Mouse (Mus musculus): ENCODE data around the gene Gm47841.
A peak's percentile ranks its signal among the peaks of the same experiment; 100 is the strongest.

Gm47841 gene

GRCm38 (mm10) chr15:101047194-101047555 lies at the start of gene Gm47841:
TSS of gene Gm47841 (minus strand) at chr15:101047397.
- DNase-seq, result no peak

- DNase-seq, result no peak
These were observed 48.2 kb upstream of the Gm47841 start for GRCm38 (mm10) chr15:101095392-101095791.

GRCm38 (mm10) chr15:101094979-101095378 lies 47.8 kb upstream of the Gm47841 start:
- no peak for DNase-seq

- no peak for DNase-seq
These were observed 46.8 kb upstream of the Gm47841 start for GRCm38 (mm10) chr15:101093988-101094387.

GRCm38 (mm10) chr15:101092829-101093648 lies 45.8 kb upstream of the Gm47841 start:
- no peak for DNase-seq

GRCm38 (mm10) chr15:101092121-101092828 lies 45.1 kb upstream of the Gm47841 start:
- no peak for DNase-seq

GRCm38 (mm10) chr15:101091551-101091950 lies 44.4 kb upstream of the Gm47841 start:
- DNase-seq, result no peak

- no peak for DNase-seq
These were observed 41.1 kb upstream of the Gm47841 start for GRCm38 (mm10) chr15:101088291-101088690.

- DNase-seq, result no peak
These were observed 39.8 kb upstream of the Gm47841 start for GRCm38 (mm10) chr15:101086956-101087355.

GRCm38 (mm10) chr15:101086451-101086850 lies 39.3 kb upstream of the Gm47841 start:
- DNase-seq, result no peak

GRCm38 (mm10) chr15:101084499-101084898 lies 37.3 kb upstream of the Gm47841 start:
- DNase-seq, result no peak

GRCm38 (mm10) chr15:101082236-101082635 lies 35.0 kb upstream of the Gm47841 start:
- no peak for DNase-seq

GRCm38 (mm10) chr15:101081035-101081548 lies 33.9 kb upstream of the Gm47841 start:
- DNase-seq, result no peak

- no peak for DNase-seq
These were observed 32.9 kb upstream of the Gm47841 start for GRCm38 (mm10) chr15:101080031-101080520.

GRCm38 (mm10) chr15:101078731-101079156 lies 31.5 kb upstream of the Gm47841 start:
- DNase-seq, result peak; percentile 8 to 28

- DNase-seq, result no peak
These were observed 30.9 kb upstream of the Gm47841 start, which contains the start of gene Fignl2 for GRCm38 (mm10) chr15:101077813-101078730. TSS of gene Fignl2 (minus strand) at chr15:101078567.

GRCm38 (mm10) chr15:101077001-101077812 lies 30.0 kb upstream of the Gm47841 start:
- DNase-seq, result no peak

- no peak for DNase-seq
These were observed 29.1 kb upstream of the Gm47841 start for GRCm38 (mm10) chr15:101076071-101077000.

GRCm38 (mm10) chr15:101075656-101076055 lies 28.5 kb upstream of the Gm47841 start:
- no peak for DNase-seq

- DNase-seq, result no peak
These were observed 28.0 kb upstream of the Gm47841 start for GRCm38 (mm10) chr15:101075150-101075549.
